ENCODE assay signal across 21 mouse cellular contexts in the genomic region with DNA sequence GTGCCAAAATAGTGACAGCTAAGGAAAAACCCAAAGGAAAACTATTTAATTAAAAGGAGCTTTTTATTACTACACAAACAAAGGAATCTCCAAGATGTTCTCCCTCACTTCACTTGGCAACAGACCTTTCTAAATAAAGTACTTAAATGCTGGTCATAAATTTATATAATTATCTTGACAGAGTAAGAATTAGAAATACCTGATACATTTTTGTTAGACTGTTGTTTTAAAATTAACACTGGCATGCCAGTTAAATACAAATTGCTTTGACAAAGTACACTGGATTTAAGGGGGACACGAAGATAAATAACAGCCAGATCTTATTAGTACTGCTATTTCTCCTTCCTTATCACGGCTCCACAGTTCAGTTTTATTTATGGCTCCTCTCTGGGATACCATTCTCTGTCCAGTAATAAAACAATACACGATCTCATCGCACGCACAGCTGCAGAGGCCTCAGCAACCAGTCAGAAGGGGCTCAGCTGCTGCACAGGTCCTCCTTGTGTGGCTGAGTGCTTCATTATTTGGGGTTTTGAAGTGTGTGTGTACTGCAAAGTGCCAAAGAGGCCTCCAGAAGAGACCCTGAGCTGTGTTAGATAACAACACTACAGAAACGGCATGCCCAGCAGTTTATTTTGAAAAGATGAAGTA. TPM values are rescaled to one million over a fixed set of nuclear protein-coding genes. Genes with fewer than 3 reads are reported as not detected.
DNase-seq lines count a peak whose midpoint lies in the region; ATAC-seq lines count a peak whose summit lies in the region.
"Had no signal": no experiment of that assay in that cellular context is flagged by ENCODE, and none has a peak within 500 bp of the region (broad histone marks: within the 10 kb centered on the region; RNA-seq: fewer than 3 reads in every experiment).

No protein-coding gene starts in this region.

- 53% methylated on average over 6 of the region's 6 CpGs for WGBS in heart, embryonic 12.5 days
- 36% methylated on average over 6 of the region's 6 CpGs for WGBS in kidney, embryonic 14.5 days
- WGBS in intestine, embryonic 16.5 days: 50% methylated on average over 6 of the region's 6 CpGs

- no peak overlapping the region for H3K4me2 ChIP-seq in heart, embryonic 12.5 days
- H3K4me2 ChIP-seq in kidney, embryonic 14.5 days (replicated peaks; ENCODE audit: low read depth, low read length): no peak overlapping the region
- no peak overlapping the region for H3K4me2 ChIP-seq in intestine, embryonic 16.5 days (ENCODE audit: low read depth, low read length)
- H3K4me2 ChIP-seq: forebrain, embryonic 13.5 days; liver, embryonic 11.5 days; midbrain, embryonic 12.5 days had no signal

- H3K9ac ChIP-seq in heart, embryonic 12.5 days: no peak overlapping the region
- H3K9ac ChIP-seq in kidney, embryonic 14.5 days (ENCODE audit: low read depth, low read length): no peak overlapping the region
- H3K9ac ChIP-seq in intestine, embryonic 16.5 days (ENCODE audit: low read depth, low read length): no peak overlapping the region
- H3K9ac ChIP-seq: forebrain, embryonic 13.5 days; midbrain, embryonic 12.5 days had no signal

- H3K36me3 ChIP-seq in heart, embryonic 12.5 days: peaks cover 83% of the 10 kb centered on the region
- peaks cover 59% of the 10 kb centered on the region for H3K36me3 ChIP-seq in kidney, embryonic 14.5 days (ENCODE audit: control insufficient read depth, insufficient read depth, low read length)
- peaks cover 23% of the 10 kb centered on the region for H3K36me3 ChIP-seq in intestine, embryonic 16.5 days (ENCODE audit: control insufficient read depth, insufficient read depth, low read length)

- H3K4me3 ChIP-seq in heart, embryonic 12.5 days: no peak overlapping the region
- H3K4me3 ChIP-seq in kidney, embryonic 14.5 days (ENCODE audit: low read length): no peak overlapping the region
- H3K4me3 ChIP-seq in intestine, embryonic 16.5 days (ENCODE audit: low read length): no peak overlapping the region
- H3K4me3 ChIP-seq: forebrain, embryonic 13.5 days; hindbrain, embryonic 10.5 days; midbrain, embryonic 12.5 days had no signal

- no peak for ATAC-seq in heart, embryonic 12.5 days (ENCODE audit: insufficient number of reproducible peaks, low FRiP score)
- peak; percentile 84 for ATAC-seq in kidney, embryonic 14.5 days (ENCODE audit: low FRiP score, low TSS enrichment)
- ATAC-seq in intestine, embryonic 16.5 days: peak; percentile 67
- ATAC-seq: forebrain, embryonic 13.5 days; inflammation-experienced regulatory T-cells, adult 6 months had no signal

- H3K27me3 ChIP-seq in heart, embryonic 12.5 days (replicated peaks): no peaks in the 10 kb centered on the region
- H3K27me3 ChIP-seq in kidney, embryonic 14.5 days (ENCODE audit: control insufficient read depth, insufficient read depth, low read length): no peaks in the 10 kb centered on the region
- no peaks in the 10 kb centered on the region for H3K27me3 ChIP-seq in intestine, embryonic 16.5 days (replicated peaks; ENCODE audit: control insufficient read depth, insufficient read depth, low read length)
- H3K27me3 ChIP-seq: CH12.LX; forebrain, embryonic 13.5 days; midbrain, embryonic 12.5 days had no signal

- intact Hi-C loops in heart, postnatal 25 days (cut with DNase I): no loop called here

- H3K27ac ChIP-seq in heart, embryonic 12.5 days (ENCODE audit: poor library complexity, severe bottlenecking): peak overlapping the region; percentile 52
- H3K27ac ChIP-seq in kidney, embryonic 14.5 days (ENCODE audit: low read depth, low read length): peak overlapping the region; percentile 55
- H3K27ac ChIP-seq in intestine, embryonic 16.5 days (ENCODE audit: low read length): 0 out of 2 replicates have a peak overlapping the region, but pooled peaks have one; percentile 1
- H3K27ac ChIP-seq: forebrain, embryonic 13.5 days; hindbrain, embryonic 10.5 days; midbrain, embryonic 12.5 days had no signal

- peaks cover 4% of the 10 kb centered on the region; the same call in 1 of the 2 replicates for H3K4me1 ChIP-seq in heart, embryonic 12.5 days (replicated peaks)
- 0 out of 2 replicates have a peak, but pooled peaks cover 5% of the 10 kb centered on the region for H3K4me1 ChIP-seq in kidney, embryonic 14.5 days (ENCODE audit: control insufficient read depth, insufficient read depth, low read length)
- peaks cover 8% of the 10 kb centered on the region; the same call in 1 of the 2 replicates for H3K4me1 ChIP-seq in intestine, embryonic 16.5 days (ENCODE audit: control insufficient read depth, insufficient read depth, low read length)
- H3K4me1 ChIP-seq: forebrain, embryonic 13.5 days; hindbrain, embryonic 10.5 days; midbrain, embryonic 12.5 days had no signal

- H3K9me3 ChIP-seq in heart, embryonic 12.5 days (replicated peaks): no peaks in the 10 kb centered on the region
- no peaks in the 10 kb centered on the region for H3K9me3 ChIP-seq in kidney, embryonic 14.5 days (ENCODE audit: control insufficient read depth, low read length)
- no peaks in the 10 kb centered on the region for H3K9me3 ChIP-seq in intestine, embryonic 16.5 days (ENCODE audit: control insufficient read depth, low read length)
- H3K9me3 ChIP-seq: forebrain, embryonic 13.5 days; hindbrain, embryonic 10.5 days; midbrain, embryonic 12.5 days had no signal

- DNase-seq in heart, postnatal 25 days (ENCODE audit: low spot score): no peak
- DNase-seq in kidney, postnatal 25 days: no peak
- peak; percentile 33 for DNase-seq in layer of hippocampus, adult 9-11 months
- no peak for DNase-seq in layer of hippocampus, postnatal 14 days (ENCODE audit: low spot score in 2 of 2)
- DNase-seq in thymus, postnatal 25 days: no peak
- DNase-seq: adrenal gland, adult 8-10 months; cerebellum, adult 11-12 months; cerebellum, postnatal 36 days; gastrocnemius, postnatal 25 days; layer of hippocampus, postnatal 36 days; lung, adult 2 months; lung, postnatal 36 days had no signal

RNA-seq across cellular contexts. Expression of gene Fam161b, which starts 12.3 kb away (rescaled TPM):
- 5.0 and 5.2 TPM in 2 replicates for polyA plus RNA-seq in heart, embryonic 12.5 days (2016; fragmentation: Nextera tagmentation; extraction: Ambion mirVana)
- total RNA-seq in heart, postnatal 25 days (2021): 1 to 10 TPM; 8.3 to 8.5 TPM
- 2.9 and 3.7 TPM in 2 replicates for polyA plus RNA-seq in kidney, embryonic 14.5 days (2014; fragmentation: Nextera tagmentation; extraction: Ambion mirVana)
- total RNA-seq in layer of hippocampus, postnatal 14 days (2021): 1 to 10 TPM; 9.6 to 9.7 TPM
- polyA plus RNA-seq in intestine, embryonic 16.5 days (2015; fragmentation: Nextera tagmentation; extraction: Ambion mirVana): 2.3 and 3.3 TPM in 2 replicates

RNA-seq across cellular contexts. Expression of gene Coq6, which starts 12.5 kb away (rescaled TPM):
- 59.2 and 61.6 TPM in 2 replicates for polyA plus RNA-seq in heart, embryonic 12.5 days (2016; fragmentation: Nextera tagmentation; extraction: Ambion mirVana)
- total RNA-seq in heart, postnatal 25 days (2021): 100 to 1,000 TPM; 102 to 106 TPM
- 51.4 and 54.7 TPM in 2 replicates for polyA plus RNA-seq in kidney, embryonic 14.5 days (2014; fragmentation: Nextera tagmentation; extraction: Ambion mirVana)
- 10 to 100 TPM; 22.9 to 23.6 TPM for total RNA-seq in layer of hippocampus, postnatal 14 days (2021)
- polyA plus RNA-seq in intestine, embryonic 16.5 days (2015; fragmentation: Nextera tagmentation; extraction: Ambion mirVana): 51.2 and 53.8 TPM in 2 replicates

RNA-seq across cellular contexts. Expression of gene Entpd5, which starts 34.9 kb away (rescaled TPM):
- 32.6 and 33.5 TPM in 2 replicates for polyA plus RNA-seq in heart, embryonic 12.5 days (2016; fragmentation: Nextera tagmentation; extraction: Ambion mirVana)
- 10 to 100 TPM; 58.1 to 59.2 TPM for total RNA-seq in heart, postnatal 25 days (2021)
- polyA plus RNA-seq in kidney, embryonic 14.5 days (2014; fragmentation: Nextera tagmentation; extraction: Ambion mirVana): 8.3 and 19.6 TPM in 2 replicates
- 10 to 100 TPM; 24.9 to 26.3 TPM for total RNA-seq in layer of hippocampus, postnatal 14 days (2021)
- 53.0 and 60.2 TPM in 2 replicates for polyA plus RNA-seq in intestine, embryonic 16.5 days (2015; fragmentation: Nextera tagmentation; extraction: Ambion mirVana)

RNA-seq across cellular contexts. Expression of gene Bbof1, which starts 34.9 kb away (rescaled TPM):
- 1.4 and 1.5 TPM in 2 replicates for polyA plus RNA-seq in heart, embryonic 12.5 days (2016; fragmentation: Nextera tagmentation; extraction: Ambion mirVana)
- total RNA-seq in heart, postnatal 25 days (2021): 1 to 10 TPM; 1.3 to 3.0 TPM
- polyA plus RNA-seq in kidney, embryonic 14.5 days (2014; fragmentation: Nextera tagmentation; extraction: Ambion mirVana): 1.1 and 1.9 TPM in 2 replicates
- 1 to 10 TPM; 7.1 to 8.3 TPM for total RNA-seq in layer of hippocampus, postnatal 14 days (2021)
- polyA plus RNA-seq in intestine, embryonic 16.5 days (2015; fragmentation: Nextera tagmentation; extraction: Ambion mirVana): 0.56 and 0.84 TPM in 2 replicates

RNA-seq across cellular contexts. Expression of gene Rnf113a2, which starts 43.0 kb away (rescaled TPM):
- polyA plus RNA-seq in heart, embryonic 12.5 days (2016; fragmentation: Nextera tagmentation; extraction: Ambion mirVana): 21.3 and 24.4 TPM in 2 replicates
- total RNA-seq in heart, postnatal 25 days (2021): 1 to 10 TPM; 8.4 to 8.5 TPM
- polyA plus RNA-seq in kidney, embryonic 14.5 days (2014; fragmentation: Nextera tagmentation; extraction: Ambion mirVana): 22.1 and 27.2 TPM in 2 replicates
- 10 to 100 TPM; 12.1 to 12.2 TPM for total RNA-seq in layer of hippocampus, postnatal 14 days (2021)
- polyA plus RNA-seq in intestine, embryonic 16.5 days (2015; fragmentation: Nextera tagmentation; extraction: Ambion mirVana): 20.0 and 23.3 TPM in 2 replicates

Comparison
In these comparisons a context has a peak if more than half of its experiments do, and no peak if none do; other contexts are left out.
1. H3K27ac ChIP-seq: peak in every context shown above with its lines; median percentile 55 in kidney, embryonic 14.5 days; 52 in heart, embryonic 12.5 days; 1 in intestine, embryonic 16.5 days.